Mouse (Mus musculus): ENCODE measurements around the gene Slc31a2. TPM values are rescaled to one million over a fixed set of nuclear protein-coding genes. Genes with fewer than 3 reads are reported as not detected.

Slc31a2 gene
- polyA plus RNA-seq, 1 experiment from 2014 or later, result 22.4 TPM

DNA sequence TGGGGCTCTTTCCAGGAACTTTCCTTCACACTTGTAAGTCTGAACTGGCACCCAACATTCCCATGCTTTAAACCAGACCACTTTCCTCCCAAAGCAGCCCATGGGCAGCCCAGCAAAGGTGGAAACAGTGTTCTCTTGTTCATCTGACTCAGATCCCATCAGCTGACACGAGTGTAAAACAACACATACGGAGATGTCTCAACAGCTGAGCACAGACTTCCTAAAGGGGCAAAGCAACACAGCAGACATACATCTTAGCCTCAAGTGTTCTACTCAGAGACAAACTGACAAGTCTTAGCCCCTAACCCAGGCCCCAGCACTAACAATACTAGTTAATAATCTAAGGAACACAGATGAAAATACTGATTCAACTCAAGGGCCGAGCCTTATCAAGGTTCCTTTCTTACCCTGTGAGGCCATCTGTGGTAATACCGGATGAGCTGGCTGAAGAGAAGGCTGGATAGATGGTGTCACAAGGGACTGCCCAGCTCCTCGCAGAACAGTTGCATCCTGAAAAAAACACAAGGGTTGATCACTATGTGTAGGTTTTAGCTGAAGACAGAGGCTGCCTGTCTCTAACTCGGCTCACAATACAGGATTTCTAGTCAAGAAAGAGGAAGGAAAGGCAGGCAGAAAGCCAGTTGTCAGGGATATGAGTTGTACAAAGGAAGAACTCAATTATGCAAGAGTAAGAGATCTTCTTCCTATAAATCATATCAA is 66.7 kb downstream of the Slc31a2 start:
- peaks cover 48% of the 10 kb centered on the region for H3K36me3 ChIP-seq
- WGBS, result 72% methylated on average over 6 of the region's 6 CpGs

GRCm38 (mm10) chr4:62331977-62332376 is 69.6 kb downstream of the Slc31a2 start:
- Histone ChIP-seq H3K9me3 (no peaks in the 10 kb centered on the region), H3K27ac (no peak overlapping the region), H3K36me3 (peaks cover 52% of the 10 kb centered on the region), H3K4me1 (no peaks in the 10 kb centered on the region), H3K9ac (no peak overlapping the region), H3K27me3 (no peaks in the 10 kb centered on the region), H3K4me2 (no peak overlapping the region), H3K4me3 (no peak overlapping the region)
- ATAC-seq (ENCODE audit: borderline replicate concordance, extremely low read depth, low FRiP score, low TSS enrichment), result no peak
- 70% methylated on average over 5 of the region's 5 CpGs for WGBS

More for the DNA sequence above, 66.7 kb downstream of the Slc31a2 start:
- no peaks in the 10 kb centered on the region for H3K4me1 ChIP-seq
- no peak overlapping the region for H3K27ac ChIP-seq
- ATAC-seq (ENCODE audit: borderline replicate concordance, extremely low read depth, low FRiP score, low TSS enrichment), result no peak
- H3K27me3 ChIP-seq, result no peaks in the 10 kb centered on the region
- H3K9ac ChIP-seq, result no peak overlapping the region
- no peaks in the 10 kb centered on the region for H3K9me3 ChIP-seq
- no peak overlapping the region for H3K4me2 ChIP-seq
- no peak overlapping the region for H3K4me3 ChIP-seq

DNA sequence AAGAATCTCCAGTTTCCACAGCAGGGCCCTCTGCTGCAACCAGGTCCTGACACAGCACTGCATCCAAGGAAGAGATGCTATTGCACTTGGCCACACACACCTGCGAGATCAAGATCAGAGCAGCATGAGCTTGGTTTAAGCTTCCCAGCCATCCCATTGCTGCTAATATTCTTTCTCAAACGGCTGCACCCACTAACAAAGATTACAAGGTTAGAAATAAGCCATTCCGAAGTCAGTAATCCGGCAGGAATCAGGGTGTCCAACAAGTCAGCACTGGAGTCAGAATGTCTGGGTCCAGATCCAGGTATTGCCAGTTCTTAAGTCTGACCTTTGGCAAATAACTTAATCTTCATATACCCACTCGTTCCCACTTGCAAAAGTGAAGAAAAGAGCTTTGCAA is 76.2 kb downstream of the Slc31a2 start:
- WGBS, result 82% methylated on average over 5 of the region's 5 CpGs
- Histone ChIP-seq H3K4me3 (no peak overlapping the region), H3K36me3 (peaks cover 46% of the 10 kb centered on the region)

DNA sequence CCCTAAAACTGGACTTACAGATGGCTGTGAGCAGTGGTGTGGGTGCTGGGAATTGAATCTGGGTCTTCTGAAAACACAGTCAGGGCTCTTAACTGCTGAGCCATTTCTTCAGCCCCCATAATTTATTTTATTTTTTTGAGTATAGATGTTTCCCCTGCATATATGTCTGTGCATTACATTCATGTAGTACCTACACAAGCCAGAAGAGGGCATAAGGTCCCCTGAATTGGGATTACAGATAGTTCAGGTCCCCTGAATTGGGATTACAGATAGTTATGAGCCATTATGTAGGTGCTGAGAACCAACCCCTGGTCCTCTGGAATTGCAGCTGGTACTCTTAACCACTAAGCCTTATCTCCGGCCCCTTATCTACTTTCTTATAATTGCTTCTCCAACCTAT is 81.6 kb downstream of the Slc31a2 start:
- no peak for ATAC-seq (ENCODE audit: borderline replicate concordance, extremely low read depth, low FRiP score, low TSS enrichment)

More for the DNA sequence above, 76.2 kb downstream of the Slc31a2 start:
- H3K27ac ChIP-seq, result no peak overlapping the region
- H3K4me1 ChIP-seq, result no peaks in the 10 kb centered on the region
- H3K27me3 ChIP-seq, result no peaks in the 10 kb centered on the region
- no peak for ATAC-seq (ENCODE audit: borderline replicate concordance, extremely low read depth, low FRiP score, low TSS enrichment)
- H3K9ac ChIP-seq, result no peak overlapping the region
- H3K4me2 ChIP-seq, result no peak overlapping the region
- H3K9me3 ChIP-seq, result no peaks in the 10 kb centered on the region

GRCm38 (mm10) chr4:62345827-62346226 is 83.5 kb downstream of the Slc31a2 start:
- H3K27ac ChIP-seq, result no peak overlapping the region
- no peak overlapping the region for H3K9ac ChIP-seq
- H3K36me3 ChIP-seq, result peaks cover 20% of the 10 kb centered on the region
- no peak for ATAC-seq (ENCODE audit: borderline replicate concordance, extremely low read depth, low FRiP score, low TSS enrichment)
- no peak overlapping the region for H3K4me3 ChIP-seq
- peaks cover 14% of the 10 kb centered on the region for H3K4me1 ChIP-seq
- H3K27me3 ChIP-seq, result no peaks in the 10 kb centered on the region
- no peak overlapping the region for H3K4me2 ChIP-seq
- no peaks in the 10 kb centered on the region for H3K9me3 ChIP-seq
- 81% methylated on average over 4 of the region's 4 CpGs for WGBS

More for the DNA sequence above, 81.6 kb downstream of the Slc31a2 start:
- H3K4me3 ChIP-seq, result no peak overlapping the region
- peaks cover 28% of the 10 kb centered on the region for H3K36me3 ChIP-seq
- H3K9me3 ChIP-seq, result no peaks in the 10 kb centered on the region
- H3K27me3 ChIP-seq, result no peaks in the 10 kb centered on the region
- no peak overlapping the region for H3K9ac ChIP-seq
- H3K4me1 ChIP-seq, result peaks cover 12% of the 10 kb centered on the region
- 91% methylated on average over 1 of the region's 1 CpGs for WGBS
- H3K4me2 ChIP-seq, result no peak overlapping the region
- no peak overlapping the region for H3K27ac ChIP-seq

GRCm38 (mm10) chr4:62347605-62348328 is 85.4 kb downstream of the Slc31a2 start:
- Histone ChIP-seq H3K4me1 (peaks cover 14% of the 10 kb centered on the region), H3K9ac (no peak overlapping the region), H3K27ac (peak overlapping the region; percentile 83), H3K4me2 (peak overlapping the region; percentile 12), H3K9me3 (no peaks in the 10 kb centered on the region), H3K27me3 (no peaks in the 10 kb centered on the region), H3K36me3 (peaks cover 24% of the 10 kb centered on the region), H3K4me3 (no peak overlapping the region)
- peak; percentile 71; the same call in 1 of the 2 replicates for ATAC-seq (ENCODE audit: borderline replicate concordance, extremely low read depth, low FRiP score, low TSS enrichment)
- 16% methylated on average over 9 of the region's 9 CpGs for WGBS

Other genes with a start within 250 kb of the Slc31a2 start
- not detected in 2 replicates for gene Mup20, start 208.4 kb upstream of the Slc31a2 start, polyA plus RNA-seq (2015; fragmentation: Nextera tagmentation; extraction: Ambion mirVana)
- gene Mup3, start 175.2 kb upstream of the Slc31a2 start, polyA plus RNA-seq (2015; fragmentation: Nextera tagmentation; extraction: Ambion mirVana), result not detected in 2 replicates
- gene Mup21, start 111.7 kb upstream of the Slc31a2 start, polyA plus RNA-seq (2015; fragmentation: Nextera tagmentation; extraction: Ambion mirVana), result not detected in 2 replicates
- 8.7 and 9.3 TPM in 2 replicates for gene Zfp37, start 31.5 kb upstream of the Slc31a2 start, polyA plus RNA-seq (2015; fragmentation: Nextera tagmentation; extraction: Ambion mirVana)
- gene Fkbp15, start 98.0 kb downstream of the Slc31a2 start, polyA plus RNA-seq (2015; fragmentation: Nextera tagmentation; extraction: Ambion mirVana), result 24.9 and 25.2 TPM in 2 replicates
- gene Slc31a1, start 98.2 kb downstream of the Slc31a2 start, polyA plus RNA-seq (2015; fragmentation: Nextera tagmentation; extraction: Ambion mirVana), result 48.3 and 51.7 TPM in 2 replicates
- 152 and 158 TPM in 2 replicates for gene Cdc26, start 146.1 kb downstream of the Slc31a2 start, polyA plus RNA-seq (2015; fragmentation: Nextera tagmentation; extraction: Ambion mirVana)
- gene Prpf4, start 146.2 kb downstream of the Slc31a2 start, polyA plus RNA-seq (2015; fragmentation: Nextera tagmentation; extraction: Ambion mirVana), result 22.4 and 23.3 TPM in 2 replicates
- 0.14 TPM in 1 of 2 replicates, not detected in the other for gene Rnf183, start 172.7 kb downstream of the Slc31a2 start, polyA plus RNA-seq (2015; fragmentation: Nextera tagmentation; extraction: Ambion mirVana)
- 12.9 and 13.0 TPM in 2 replicates for gene Wdr31, start 208.3 kb downstream of the Slc31a2 start, polyA plus RNA-seq (2015; fragmentation: Nextera tagmentation; extraction: Ambion mirVana)
- 36.7 and 44.0 TPM in 2 replicates for gene Bspry, start 217.5 kb downstream of the Slc31a2 start, polyA plus RNA-seq (2015; fragmentation: Nextera tagmentation; extraction: Ambion mirVana)
- gene Hdhd3, start 240.9 kb downstream of the Slc31a2 start, polyA plus RNA-seq (2015; fragmentation: Nextera tagmentation; extraction: Ambion mirVana), result 18.6 and 21.1 TPM in 2 replicates

Data from lung, embryonic 15.5 days (tissue).